Mouse (Mus musculus): ENCODE measurements around the gene 1700017B05Rik. TPM values are rescaled to one million over a fixed set of nuclear protein-coding genes. Genes with fewer than 3 reads are reported as not detected.

The 1700017B05Rik gene
- polyA plus RNA-seq, 1 experiment = 30.3 TPM

DNA sequence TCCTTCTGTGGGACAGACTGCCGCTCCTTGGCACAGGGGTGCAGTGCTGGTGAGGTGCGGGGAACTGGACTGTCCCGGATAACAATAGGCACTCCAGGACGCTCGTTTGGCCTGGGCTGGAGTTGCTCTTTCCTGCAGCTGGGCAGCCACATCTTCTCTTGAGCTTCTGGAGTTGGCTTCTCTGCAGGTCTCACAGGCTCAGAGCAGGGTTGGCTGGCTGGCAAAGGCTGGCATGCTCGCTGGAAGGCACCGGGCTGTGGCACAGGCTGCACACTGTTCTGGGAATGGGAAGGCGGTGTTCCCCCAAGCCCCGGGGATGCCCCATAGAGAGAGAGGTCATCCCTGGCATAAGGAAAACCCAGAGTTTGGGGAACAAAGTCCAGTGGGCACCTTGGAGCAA is 4.8 kb downstream of the 1700017B05Rik start:
- Histone ChIP-seq H3K4me3 (no peak overlapping the region), H3ac (ENCODE audit: control insufficient read depth, insufficient read length) (no peak overlapping the region), H3K79me2 (ENCODE audit: control insufficient read depth, insufficient read depth) (peaks cover 82% of the 10 kb centered on the region), H3K27me3 (ENCODE audit: control insufficient read depth, insufficient read depth, insufficient read length) (no peaks in the 10 kb centered on the region), H3K4me2 (ENCODE audit: low read depth) (no peak overlapping the region), H3K36me3 (ENCODE audit: control insufficient read depth, insufficient read depth) (peaks cover 15% of the 10 kb centered on the region)
- TF ChIP-seq MAX (IDR thresholded peaks at IDR 0.05; ENCODE audit: low read depth) (no peak), E2F4 (IDR thresholded peaks at IDR 0.05; ENCODE audit: insufficient read depth) (no peak)

DNA sequence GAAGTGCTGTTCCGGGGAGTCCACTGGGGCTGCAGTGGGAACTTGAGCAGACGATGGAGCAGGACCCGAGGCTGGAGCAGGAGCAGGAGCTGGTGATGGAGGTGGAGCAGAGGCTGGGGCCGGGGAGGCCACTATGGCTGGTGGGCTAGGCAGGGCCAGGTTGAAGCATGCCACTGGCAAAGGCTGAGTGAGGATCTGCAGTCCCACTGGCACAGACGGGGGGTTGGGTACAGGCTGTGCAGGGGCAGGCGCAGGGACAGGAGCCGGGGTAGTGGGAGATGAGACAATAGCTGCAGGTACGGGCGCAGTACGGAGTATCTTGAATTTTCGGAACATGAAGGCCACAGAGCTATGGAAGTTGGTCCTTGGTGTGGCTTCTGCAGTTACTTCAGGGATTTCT is 5.6 kb downstream of the 1700017B05Rik start:
- no peaks in the 10 kb centered on the region for H3K27me3 ChIP-seq (ENCODE audit: control insufficient read depth, insufficient read depth, insufficient read length)
- peaks cover 21% of the 10 kb centered on the region for H3K36me3 ChIP-seq (ENCODE audit: control insufficient read depth, insufficient read depth)
- TF ChIP-seq CEBPB (IDR thresholded peaks at IDR 0.05; ENCODE audit: insufficient read depth, poor library complexity, severe bottlenecking) = no peak
- TF ChIP-seq POLR2A (IDR thresholded peaks at IDR 0.05; ENCODE audit: insufficient read length, low read depth) = no peak
- no peak for TF ChIP-seq TCF12 (IDR thresholded peaks at IDR 0.05; ENCODE audit: insufficient read depth, poor library complexity, severe bottlenecking)
- TF ChIP-seq MYOD1 (IDR thresholded peaks at IDR 0.05; ENCODE audit: control insufficient read depth in 1 of 3, insufficient read length in 2 of 3, low read depth in 2 of 3) = no peak
- no peak for TF ChIP-seq SRF (IDR thresholded peaks at IDR 0.05; ENCODE audit: control insufficient read depth, insufficient read length, low read depth)
- TF ChIP-seq MYOG (IDR thresholded peaks at IDR 0.05; ENCODE audit: control insufficient read depth in 1 of 3, insufficient read depth in 1 of 3, insufficient read length in 2 of 3, low read depth in 2 of 3) = no peak
- TF ChIP-seq TCF3 (IDR thresholded peaks at IDR 0.05; ENCODE audit: insufficient read length, low read depth) = no peak
- H3K4me2 ChIP-seq (ENCODE audit: low read depth) = no peak overlapping the region
- no peak overlapping the region for H3K4me3 ChIP-seq
- peaks cover 77% of the 10 kb centered on the region for H3K79me2 ChIP-seq (ENCODE audit: control insufficient read depth, insufficient read depth)
- H3ac ChIP-seq (ENCODE audit: control insufficient read depth, insufficient read length) = no peak overlapping the region

DNA sequence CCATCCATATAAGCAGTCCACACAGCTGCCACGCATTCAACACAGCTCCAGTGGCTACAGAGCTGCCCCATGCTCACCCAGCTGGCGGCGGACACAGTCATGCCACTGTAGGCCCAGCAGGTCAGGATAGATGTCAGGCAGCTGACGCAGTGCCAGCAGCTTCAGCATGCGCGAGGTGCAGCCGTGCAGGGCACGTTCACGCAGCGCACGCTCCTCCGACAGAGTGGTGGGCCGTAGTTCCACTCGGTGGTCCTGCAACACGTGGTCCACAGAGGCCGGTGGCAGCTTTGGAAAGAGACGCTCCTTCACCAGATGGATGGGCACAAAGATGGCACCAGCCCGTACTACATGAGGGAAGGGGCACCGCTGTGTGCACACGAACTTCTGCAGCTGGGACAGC is 6.1 kb downstream of the 1700017B05Rik start:
- Histone ChIP-seq H3K36me3 (ENCODE audit: control insufficient read depth, insufficient read depth) (peaks cover 21% of the 10 kb centered on the region), H3K79me2 (ENCODE audit: control insufficient read depth, insufficient read depth) (peaks cover 71% of the 10 kb centered on the region), H3ac (ENCODE audit: control insufficient read depth, insufficient read length) (no peak overlapping the region), H3K4me2 (ENCODE audit: low read depth) (no peak overlapping the region), H3K27me3 (ENCODE audit: control insufficient read depth, insufficient read depth, insufficient read length) (no peaks in the 10 kb centered on the region), H3K4me3 (no peak overlapping the region)
- TF ChIP-seq POLR2A (IDR thresholded peaks at IDR 0.05; ENCODE audit: insufficient read length, low read depth) = peak; percentile 55
- no peak for TF ChIP-seq TCF12 (IDR thresholded peaks at IDR 0.05; ENCODE audit: insufficient read depth, poor library complexity, severe bottlenecking)
- TF ChIP-seq MYOG (IDR thresholded peaks at IDR 0.05; ENCODE audit: control insufficient read depth in 1 of 3, insufficient read depth in 1 of 3, insufficient read length in 2 of 3, low read depth in 2 of 3) = peak in 1 of 3 experiments; percentile 15
- TF ChIP-seq POLR2AphosphoS2 (IDR thresholded peaks at IDR 0.05; ENCODE audit: insufficient read length, low read depth) = peak; percentile 74

DNA sequence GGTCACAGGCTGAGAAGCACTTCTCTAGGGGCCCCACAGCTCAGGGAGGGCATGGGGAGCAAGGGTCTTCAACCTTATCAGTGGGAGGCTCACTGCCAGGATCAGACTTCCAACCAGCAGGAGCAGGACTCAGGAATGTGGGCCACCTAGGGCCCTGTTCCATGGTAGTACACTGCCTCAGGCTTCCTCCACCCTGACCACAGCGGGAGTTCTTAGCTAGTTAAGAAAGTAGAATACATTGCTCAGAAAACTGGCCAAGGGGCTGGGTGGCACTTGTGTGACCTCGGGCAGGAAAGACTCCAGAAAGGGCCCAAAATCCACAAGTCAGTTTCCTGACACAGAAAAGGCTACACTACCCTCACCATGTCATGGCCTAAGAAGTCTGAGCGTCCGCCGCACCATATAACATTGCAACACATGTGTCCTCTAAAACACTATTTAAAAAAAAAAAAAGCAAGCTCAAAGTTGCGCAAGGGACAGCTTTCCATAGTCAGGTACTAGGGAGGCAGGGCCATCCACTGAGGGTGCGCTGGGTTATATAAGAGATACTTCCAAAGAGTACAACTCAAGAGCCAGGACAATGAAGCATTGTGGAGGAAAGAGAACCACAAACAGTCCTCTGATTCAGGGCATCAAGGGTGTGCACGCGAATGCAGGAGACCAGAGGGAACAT is 7.5 kb downstream of the 1700017B05Rik start:
- H3K36me3 ChIP-seq (ENCODE audit: control insufficient read depth, insufficient read depth) = peaks cover 21% of the 10 kb centered on the region
- no peaks in the 10 kb centered on the region for H3K27me3 ChIP-seq (ENCODE audit: control insufficient read depth, insufficient read depth, insufficient read length)
- peaks cover 58% of the 10 kb centered on the region for H3K79me2 ChIP-seq (ENCODE audit: control insufficient read depth, insufficient read depth)
- TF ChIP-seq SRF (IDR thresholded peaks at IDR 0.05; ENCODE audit: control insufficient read depth, insufficient read length, low read depth) = no peak
- TF ChIP-seq REST (IDR thresholded peaks at IDR 0.05; ENCODE audit: insufficient read depth, insufficient read length) = no peak
- TF ChIP-seq CEBPB (IDR thresholded peaks at IDR 0.05; ENCODE audit: insufficient read depth, poor library complexity, severe bottlenecking) = no peak
- TF ChIP-seq TCF12 (IDR thresholded peaks at IDR 0.05; ENCODE audit: insufficient read depth, poor library complexity, severe bottlenecking) = no peak
- no peak for TF ChIP-seq POLR2AphosphoS2 (IDR thresholded peaks at IDR 0.05; ENCODE audit: insufficient read length, low read depth)
- no peak for TF ChIP-seq TCF3 (IDR thresholded peaks at IDR 0.05; ENCODE audit: insufficient read length, low read depth)
- TF ChIP-seq MYOD1 (IDR thresholded peaks at IDR 0.05; ENCODE audit: control insufficient read depth in 1 of 3, insufficient read length in 2 of 3, low read depth in 2 of 3) = no peak
- TF ChIP-seq MYOG (IDR thresholded peaks at IDR 0.05; ENCODE audit: control insufficient read depth in 1 of 3, insufficient read depth in 1 of 3, insufficient read length in 2 of 3, low read depth in 2 of 3) = no peak
- no peak for TF ChIP-seq E2F4 (IDR thresholded peaks at IDR 0.05; ENCODE audit: insufficient read depth)
- no peak for TF ChIP-seq MAX (IDR thresholded peaks at IDR 0.05; ENCODE audit: low read depth)
- TF ChIP-seq POLR2A (IDR thresholded peaks at IDR 0.05; ENCODE audit: insufficient read length, low read depth) = no peak
- no peak overlapping the region for H3K4me3 ChIP-seq
- no peak overlapping the region for H3ac ChIP-seq (ENCODE audit: control insufficient read depth, insufficient read length)
- no peak overlapping the region for H3K4me2 ChIP-seq (ENCODE audit: low read depth)

DNA sequence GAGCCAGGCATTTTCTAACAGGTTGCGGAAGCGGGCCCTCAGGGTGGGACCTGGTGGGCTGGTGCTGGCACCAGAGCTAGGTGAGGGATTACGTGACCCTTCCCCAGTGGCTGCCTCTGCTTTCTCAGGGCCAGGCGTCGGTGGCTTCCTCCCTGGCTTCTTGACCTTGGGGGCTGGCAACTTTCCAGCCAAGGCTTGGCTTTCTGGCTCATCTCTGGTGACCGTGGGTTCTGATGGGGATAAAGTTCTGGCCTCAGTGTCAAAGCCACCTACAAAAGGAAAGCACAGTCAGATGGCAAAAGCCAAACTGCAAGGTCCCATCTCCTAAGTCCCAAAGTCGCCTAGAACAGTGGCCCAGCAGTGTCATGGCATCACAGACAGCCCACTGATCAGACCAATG is 8.4 kb downstream of the 1700017B05Rik start:
- Histone ChIP-seq H3K79me2 (ENCODE audit: control insufficient read depth, insufficient read depth) (peaks cover 50% of the 10 kb centered on the region), H3K4me2 (ENCODE audit: low read depth) (no peak overlapping the region), H3ac (ENCODE audit: control insufficient read depth, insufficient read length) (no peak overlapping the region), H3K4me3 (no peak overlapping the region), H3K36me3 (ENCODE audit: control insufficient read depth, insufficient read depth) (peaks cover 21% of the 10 kb centered on the region), H3K27me3 (ENCODE audit: control insufficient read depth, insufficient read depth, insufficient read length) (no peaks in the 10 kb centered on the region)
- TF ChIP-seq TCF3 (IDR thresholded peaks at IDR 0.05; ENCODE audit: insufficient read length, low read depth) = no peak
- no peak for TF ChIP-seq CEBPB (IDR thresholded peaks at IDR 0.05; ENCODE audit: insufficient read depth, poor library complexity, severe bottlenecking)
- no peak for TF ChIP-seq POLR2A (IDR thresholded peaks at IDR 0.05; ENCODE audit: insufficient read length, low read depth)
- no peak for TF ChIP-seq TCF12 (IDR thresholded peaks at IDR 0.05; ENCODE audit: insufficient read depth, poor library complexity, severe bottlenecking)
- no peak for TF ChIP-seq POLR2AphosphoS2 (IDR thresholded peaks at IDR 0.05; ENCODE audit: insufficient read length, low read depth)
- TF ChIP-seq MYOD1 (IDR thresholded peaks at IDR 0.05; ENCODE audit: control insufficient read depth in 1 of 3, insufficient read length in 2 of 3, low read depth in 2 of 3) = no peak
- no peak for TF ChIP-seq SRF (IDR thresholded peaks at IDR 0.05; ENCODE audit: control insufficient read depth, insufficient read length, low read depth)
- no peak for TF ChIP-seq REST (IDR thresholded peaks at IDR 0.05; ENCODE audit: insufficient read depth, insufficient read length)
- TF ChIP-seq MAX (IDR thresholded peaks at IDR 0.05; ENCODE audit: low read depth) = no peak
